Mouse (Mus musculus) layer of hippocampus, adult 2 months (tissue): ENCODE measurements around the gene Drd3. TPM values are rescaled to one million over a fixed set of nuclear protein-coding genes. Genes with fewer than 3 reads are reported as not detected.

ENCODE experiments used
- DNase-seq, 2 experiments: peaks; one replicate each; pipeline ENCODE4 v3.0.0; 2022; ENCODE audit warnings: low spot score in 2 of 2
- H3K27ac ChIP-seq: fragments of 200-600 bp; 2 replicates; pipeline ENCODE4 v1.8.1; 2022
- H3K4me3 ChIP-seq: fragments of 200-600 bp; 2 replicates; pipeline ENCODE4 v1.8.1; 2022; ENCODE audit warnings: mild to moderate bottlenecking
- CTCF ChIP-seq: fragments of 200-600 bp; conservative IDR thresholded peaks from 2 replicates; pipeline ENCODE4 v1.8.1; 2022; ENCODE audit warnings: antibody characterized with exemption, mild to moderate bottlenecking, moderate library complexity
- microRNA-seq, 2 experiments: library from miRNA; unstranded; fragments of <30 nt; microRNA quantifications; one replicate each; pipeline ENCODE4 v1.2.0; 2021
- total RNA-seq, 2 experiments: library from RNA; stranded (reverse); gene quantifications; 2 replicates each; pipeline ENCODE4 v1.2.3; 2021

Gene Drd3
- total RNA-seq, 2 experiments from 2014 or later: 0.29 TPM; not detected in 1

DNA sequence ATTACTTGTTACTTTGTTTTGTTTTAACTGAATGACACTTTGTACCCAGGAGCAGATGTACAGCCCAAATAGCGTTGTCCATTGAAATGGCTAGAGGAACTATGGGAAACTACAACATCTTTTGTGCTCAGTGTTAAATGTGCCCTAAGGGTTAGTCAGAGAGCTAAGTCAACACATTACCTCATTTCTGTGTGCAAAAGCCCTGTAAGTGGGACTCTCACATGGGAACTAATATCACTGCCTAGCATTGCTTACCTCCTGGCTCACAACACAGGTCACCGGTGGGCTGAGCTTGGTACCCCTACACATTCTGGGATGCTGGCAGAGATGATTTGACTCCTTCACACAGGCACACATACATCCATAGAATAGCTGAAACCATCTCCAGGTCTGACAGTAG lies 55.6 kb downstream of the Drd3 start:
- TF ChIP-seq CTCF: no peak
- no peak overlapping the region for H3K27ac ChIP-seq
- no peak for DNase-seq
- H3K4me3 ChIP-seq: no peak overlapping the region

DNA sequence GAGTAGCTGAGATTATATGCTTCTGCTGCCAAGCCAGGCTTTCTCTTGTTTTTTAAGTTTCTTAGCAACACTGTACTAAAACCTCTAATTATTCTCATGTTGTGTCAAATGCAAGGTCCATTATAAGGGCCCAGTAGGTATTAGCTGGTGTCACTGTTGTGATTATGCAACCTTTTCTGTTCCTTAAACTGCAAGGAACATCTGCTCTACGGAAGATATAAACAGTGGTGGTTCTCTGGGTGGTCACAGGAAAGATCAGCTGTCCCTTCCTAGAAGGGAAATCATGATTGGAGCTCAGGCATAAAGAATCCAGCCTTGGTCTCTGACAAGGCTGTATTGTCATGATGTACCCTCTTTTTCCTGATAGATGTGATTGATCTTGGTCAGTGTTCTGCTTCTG lies 57.6 kb downstream of the Drd3 start:
- no peak overlapping the region for H3K4me3 ChIP-seq
- no peak for TF ChIP-seq CTCF

DNA sequence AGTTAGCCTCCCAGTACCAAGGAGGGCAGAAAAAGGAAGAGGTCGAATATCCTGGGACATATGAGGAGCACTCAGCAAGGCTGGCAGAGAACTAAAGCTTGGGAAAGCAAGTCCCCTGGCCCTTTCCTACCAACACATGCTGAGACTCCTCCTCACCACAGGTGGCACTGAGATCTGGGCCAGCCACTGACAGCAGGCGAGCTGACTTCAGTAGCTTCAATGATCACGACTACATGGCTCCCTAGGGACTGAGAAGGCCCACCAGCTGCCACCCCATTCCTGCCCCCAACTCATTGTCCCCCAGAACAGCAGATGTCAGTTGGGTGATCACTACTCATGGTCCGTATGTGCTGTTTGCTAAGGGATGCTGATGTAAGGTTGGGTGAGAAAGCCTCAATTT lies 60.8 kb downstream of the Drd3 start:
- no peak overlapping the region for H3K4me3 ChIP-seq
- DNase-seq: peak; percentile 41 to 47
- TF ChIP-seq CTCF: no peak
- peak overlapping the region; percentile 46; the same call in 1 of the 2 replicates for H3K27ac ChIP-seq

More for the DNA sequence above, 57.6 kb downstream of the Drd3 start:
- DNase-seq: no peak
- H3K27ac ChIP-seq: no peak overlapping the region

DNA sequence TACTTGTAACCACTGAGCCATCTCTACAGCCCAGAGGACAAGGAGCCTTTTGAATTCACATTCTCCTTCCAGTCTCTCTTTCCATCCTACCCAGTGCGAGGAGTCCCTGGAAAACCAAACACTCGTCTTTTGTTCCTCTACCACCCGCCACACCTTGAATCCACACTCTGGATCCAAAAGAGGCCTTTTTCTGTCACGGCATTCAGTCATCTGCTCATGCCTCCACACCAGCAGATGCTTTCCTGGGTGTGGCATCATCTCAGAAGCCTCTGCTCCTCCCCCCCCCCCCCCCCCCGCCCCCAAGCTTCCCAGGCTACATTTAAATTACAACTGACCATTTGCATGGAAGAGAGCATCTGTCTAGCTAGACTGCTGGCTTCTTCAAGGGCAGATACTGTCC lies 62.5 kb downstream of the Drd3 start:
- TF ChIP-seq CTCF: no peak
- no peak overlapping the region for H3K4me3 ChIP-seq
- no peak overlapping the region for H3K27ac ChIP-seq
- DNase-seq: no peak

DNA sequence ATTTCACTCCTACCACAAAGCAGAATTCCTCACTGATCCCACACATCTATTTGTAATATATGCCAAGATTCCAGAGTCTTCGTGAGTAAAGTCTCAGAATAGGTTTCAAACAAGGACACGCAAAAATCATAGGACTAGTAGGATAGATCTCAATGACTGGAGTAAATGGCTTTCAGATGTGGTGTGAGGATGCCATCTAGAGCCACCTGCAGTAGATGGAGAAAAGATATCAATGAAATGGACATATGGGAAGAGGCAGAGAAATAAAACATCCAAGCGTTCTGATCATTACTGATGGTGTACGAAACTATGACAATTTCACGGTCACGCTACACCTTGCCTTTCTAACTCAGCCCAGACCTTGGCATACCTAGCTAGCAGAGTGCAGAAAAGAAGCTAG lies 64.6 kb downstream of the Drd3 start:
- Histone ChIP-seq H3K4me3 (no peak overlapping the region), H3K27ac (no peak overlapping the region)
- peak; percentile 52 for TF ChIP-seq CTCF
- peak in 1 of 2 experiments; percentile 34 for DNase-seq

DNA sequence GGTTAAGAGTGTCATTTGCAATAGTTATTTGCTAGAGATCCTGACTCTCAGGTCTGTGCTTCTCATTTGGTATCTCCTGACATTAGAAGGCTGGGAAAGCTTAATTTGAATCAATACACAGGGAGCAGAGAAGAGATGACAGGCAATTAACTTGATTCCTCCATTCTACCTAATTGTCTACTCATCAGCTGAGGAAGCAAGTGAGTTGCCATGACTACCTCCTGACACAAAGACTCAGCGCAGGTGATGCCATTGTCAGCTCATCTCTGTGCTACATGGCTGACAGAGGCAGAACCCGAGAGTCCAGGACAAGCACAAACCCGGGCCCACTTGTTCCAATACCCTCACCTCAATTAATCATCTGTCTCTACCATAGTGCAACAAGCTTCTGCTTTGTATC lies 73.7 kb downstream of the Drd3 start:
- DNase-seq: no peak
- no peak for TF ChIP-seq CTCF
- no peak overlapping the region for H3K4me3 ChIP-seq
- no peak overlapping the region for H3K27ac ChIP-seq

DNA sequence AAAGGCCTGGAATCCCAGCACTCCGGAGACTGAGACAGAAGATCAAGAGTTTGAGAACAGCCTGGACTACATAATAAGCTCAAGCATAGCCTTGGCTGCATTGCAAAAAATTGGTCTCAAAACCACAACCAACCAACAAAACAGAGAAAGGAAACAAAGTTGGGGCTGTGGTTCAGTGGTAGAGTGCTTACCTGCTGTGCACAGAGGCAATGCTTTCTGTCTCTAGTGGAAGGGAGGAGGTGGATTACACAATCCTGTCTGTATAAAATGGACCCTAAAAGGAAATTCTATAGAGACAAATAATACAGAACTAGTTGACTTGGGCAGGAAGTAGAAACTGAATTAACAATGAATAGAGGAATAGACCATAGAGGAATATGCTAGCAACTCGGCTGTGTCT lies 78.1 kb downstream of the Drd3 start:
- Histone ChIP-seq H3K27ac (no peak overlapping the region), H3K4me3 (no peak overlapping the region)
- no peak for DNase-seq
- TF ChIP-seq CTCF: no peak

DNA sequence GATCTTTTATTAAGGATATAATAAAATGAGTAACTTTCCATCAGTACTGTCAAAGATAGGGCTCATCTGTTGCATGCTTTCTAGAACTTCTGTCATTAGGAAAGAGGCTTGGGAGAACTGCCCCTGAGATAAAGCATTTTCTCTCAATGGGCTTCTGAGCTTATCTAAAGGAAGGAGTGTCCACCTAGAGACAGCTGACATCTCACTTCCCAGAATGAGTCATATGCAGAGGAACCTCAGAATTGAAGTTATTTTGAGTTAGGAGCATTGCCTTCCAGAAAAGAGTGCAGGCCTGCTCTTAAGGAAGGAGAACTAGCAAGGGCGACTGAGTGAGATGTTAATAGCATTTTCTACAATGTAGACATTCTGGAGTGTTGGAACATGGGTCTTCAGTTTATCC lies 87.4 kb downstream of the Drd3 start:
- no peak for DNase-seq
- Histone ChIP-seq H3K27ac (no peak overlapping the region), H3K4me3 (no peak overlapping the region)
- no peak for TF ChIP-seq CTCF

DNA sequence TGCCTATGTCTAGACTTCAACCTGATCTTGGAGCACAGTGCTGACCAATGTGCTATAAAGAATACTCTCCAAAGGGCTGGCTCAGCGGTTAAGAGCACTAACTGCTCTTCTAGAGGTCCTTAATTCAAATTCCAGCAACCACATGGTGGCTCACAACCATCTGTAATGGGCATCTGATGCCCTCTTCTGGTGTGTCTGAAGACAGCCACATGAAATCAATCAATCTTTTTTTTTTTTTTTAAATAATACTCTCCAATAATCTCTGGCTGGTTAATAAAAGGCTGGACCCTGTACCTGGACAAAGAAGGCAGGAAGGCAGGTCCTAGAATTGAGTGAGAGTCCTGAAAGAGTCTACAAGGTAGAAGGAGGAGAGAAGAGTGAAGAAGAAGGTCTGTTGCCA lies 96.0 kb downstream of the Drd3 start:
- DNase-seq: no peak
- no peak overlapping the region for H3K4me3 ChIP-seq
- peak; percentile 32 for TF ChIP-seq CTCF
- H3K27ac ChIP-seq: no peak overlapping the region

DNA sequence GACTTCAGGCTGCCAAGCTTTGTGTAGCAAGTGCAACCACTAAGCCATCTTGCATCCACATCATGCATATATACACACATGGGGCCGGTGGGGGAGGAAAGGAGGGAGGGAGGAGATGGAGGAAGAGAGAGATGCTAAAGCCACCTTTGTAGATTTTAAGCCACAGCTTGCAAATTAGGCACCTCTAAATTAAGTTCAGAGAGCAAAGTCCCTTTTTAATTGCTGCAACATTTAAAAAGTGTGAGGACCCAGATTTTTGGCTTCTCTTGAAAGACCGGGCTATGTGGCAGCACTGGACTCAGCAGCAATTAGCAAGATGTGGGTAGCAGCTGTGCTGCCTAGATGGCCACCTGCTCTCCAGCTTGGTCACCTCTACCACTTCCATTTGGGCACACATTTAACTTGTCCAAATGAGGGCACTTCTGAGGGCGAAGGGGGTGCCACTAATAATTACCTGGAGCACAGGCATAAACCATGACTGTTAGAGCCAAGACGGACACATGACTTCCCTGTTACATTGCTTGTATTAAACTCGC lies 105.2 kb downstream of the Drd3 start:
- H3K4me3 ChIP-seq: no peak overlapping the region
- no peak overlapping the region for H3K27ac ChIP-seq
- no peak for DNase-seq
- TF ChIP-seq CTCF: no peak

DNA sequence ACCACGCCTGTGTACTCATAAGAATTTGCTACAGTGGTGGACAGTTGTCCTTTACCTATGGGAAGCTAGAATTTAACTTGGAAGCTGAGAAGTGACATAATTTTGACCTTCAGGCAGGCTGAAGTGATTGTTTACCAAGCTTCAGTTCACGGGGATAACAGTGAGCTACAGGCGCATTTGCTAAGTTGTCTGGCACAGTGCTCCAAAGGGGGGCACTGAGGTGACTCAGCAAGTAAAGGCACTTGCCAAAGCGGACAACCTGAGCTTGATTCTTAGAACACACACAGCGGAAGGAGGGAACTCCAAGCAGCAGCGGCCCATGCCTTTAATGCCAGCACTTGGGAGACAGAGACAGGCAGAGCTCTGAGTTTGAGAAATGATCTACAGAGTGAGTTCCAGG lies 106.8 kb downstream of the Drd3 start:
- no peak for TF ChIP-seq CTCF
- no peak overlapping the region for H3K4me3 ChIP-seq
- H3K27ac ChIP-seq: no peak overlapping the region
- DNase-seq: no peak

DNA sequence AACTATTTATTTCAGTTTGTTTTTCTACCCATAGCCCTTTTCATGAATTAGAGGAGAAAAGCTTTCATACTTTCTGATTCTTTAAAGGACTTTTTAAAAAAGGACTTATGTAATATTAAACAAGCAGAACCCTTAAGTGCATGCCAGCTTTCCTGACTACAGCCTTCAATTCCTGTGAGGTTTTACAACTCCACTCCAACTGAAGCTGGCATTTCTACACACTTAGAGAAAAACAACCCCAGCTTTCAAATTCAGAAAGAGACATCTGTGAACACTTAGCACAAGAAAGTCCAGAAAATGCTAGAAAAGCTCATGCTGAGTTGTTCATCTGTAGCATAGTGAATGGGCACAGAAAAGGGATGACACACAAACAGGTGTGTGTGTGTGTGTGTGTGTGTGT lies 116.0 kb downstream of the Drd3 start:
- Histone ChIP-seq H3K4me3 (no peak overlapping the region), H3K27ac (peak overlapping the region; percentile 82)
- peak in 1 of 2 experiments; percentile 41 for DNase-seq
- no peak for TF ChIP-seq CTCF

DNA sequence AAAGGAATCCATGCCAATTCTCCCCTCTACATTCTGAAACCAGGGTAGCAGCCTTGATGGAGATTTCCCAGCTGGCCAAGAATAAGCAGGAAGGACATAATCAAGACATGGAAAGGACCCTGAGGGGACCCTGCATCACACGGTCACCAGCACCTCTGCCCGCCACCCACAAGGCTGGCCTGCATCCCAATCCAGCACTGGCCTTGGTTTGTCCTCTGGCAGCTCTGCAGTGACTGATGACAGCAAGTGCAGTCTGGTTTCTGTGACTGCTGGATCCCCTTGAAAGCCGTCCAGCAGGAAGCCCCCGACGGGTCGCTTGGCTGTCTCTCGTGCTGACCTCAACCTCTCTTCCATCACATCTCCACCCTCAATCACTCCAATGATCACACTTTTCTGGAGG lies 117.6 kb downstream of the Drd3 start:
- no peak for TF ChIP-seq CTCF
- H3K4me3 ChIP-seq: no peak overlapping the region
- DNase-seq: no peak
- H3K27ac ChIP-seq: peak overlapping the region; percentile 68; the same call in 1 of the 2 replicates

Small RNA genes lying within 50 kb of the gene (microRNA-seq; reads per million reads assigned to microRNA genes)
- 0 reads per million in 2 experiments for gene Gm25996

Other genes with a start within 250 kb of the Drd3 start
- gene Tigit, start 89.9 kb upstream of the Drd3 start, total RNA-seq: not detected
- 1 to 10 TPM; 4.8 to 5.1 TPM for gene Ccdc191, start 135.8 kb downstream of the Drd3 start, total RNA-seq
- 10 to 100 TPM; 38.8 to 40.7 TPM for gene Qtrt2, start 172.8 kb downstream of the Drd3 start, total RNA-seq
- 10 to 100 TPM; 43.4 to 49.1 TPM for gene Zdhhc23, start 225.8 kb downstream of the Drd3 start, total RNA-seq